Mouse (Mus musculus) ES-Bruce4 (cell line): ENCODE results near the gene Grm1.

Source experiments
- CTCF ChIP-seq: IDR thresholded peaks from one replicate; pipeline ENCODE4 v1.8.1; 2011; ENCODE audit warnings: low read depth, low read length
- EP300 ChIP-seq: IDR thresholded peaks from 2 replicates; pipeline ENCODE4 v1.6.1; 2011; ENCODE audit warnings: low read depth, low read length; ENCODE audit not compliant: insufficient read depth

GRCm38 (mm10) chr10:10812750-10813711, 269.1 kb downstream of the Grm1 start:
- no peak for TF ChIP-seq CTCF
- TF ChIP-seq EP300 = no peak
